Mouse (Mus musculus): ENCODE measurements around the gene Fam222b. TPM values are rescaled to one million over a fixed set of nuclear protein-coding genes. Genes with fewer than 3 reads are reported as not detected.
"Not testable (repeated sequence)": the region's sequence is repeated elsewhere in the genome, so short reads cannot be mapped to it uniquely, and the experiment has no call there.

Gene Fam222b
- 15.1 and 15.7 TPM in 2 replicates for polyA plus RNA-seq (2016; fragmentation: Nextera tagmentation; extraction: Ambion mirVana)

GRCm38 (mm10) chr11:78094504-78095143 is at the start of gene Fam222b:
Gene Fam222b (plus strand): TSS chr11:78094660.
- Histone ChIP-seq H3K9ac (peak within 1 kb of the TSS; percentile 79), H3K27ac (peak within 1 kb of the TSS; percentile 73), H3K36me3 (no peaks in the 10 kb centered on the region), H3K4me2 (replicated peaks) (peak within 1 kb of the TSS; percentile 77), H3K9me3 (no peaks in the 10 kb centered on the region), H3K4me1 (peaks cover 21% of the 10 kb centered on the region), H3K27me3 (no peaks in the 10 kb centered on the region), H3K4me3 (peak within 1 kb of the TSS; percentile 71)
- under 1% methylated on average over 38 of the region's 38 CpGs for WGBS
- peak; percentile 81 for ATAC-seq (ENCODE audit: insufficient number of reproducible peaks, insufficient read depth, low FRiP score, low TSS enrichment)

DNA sequence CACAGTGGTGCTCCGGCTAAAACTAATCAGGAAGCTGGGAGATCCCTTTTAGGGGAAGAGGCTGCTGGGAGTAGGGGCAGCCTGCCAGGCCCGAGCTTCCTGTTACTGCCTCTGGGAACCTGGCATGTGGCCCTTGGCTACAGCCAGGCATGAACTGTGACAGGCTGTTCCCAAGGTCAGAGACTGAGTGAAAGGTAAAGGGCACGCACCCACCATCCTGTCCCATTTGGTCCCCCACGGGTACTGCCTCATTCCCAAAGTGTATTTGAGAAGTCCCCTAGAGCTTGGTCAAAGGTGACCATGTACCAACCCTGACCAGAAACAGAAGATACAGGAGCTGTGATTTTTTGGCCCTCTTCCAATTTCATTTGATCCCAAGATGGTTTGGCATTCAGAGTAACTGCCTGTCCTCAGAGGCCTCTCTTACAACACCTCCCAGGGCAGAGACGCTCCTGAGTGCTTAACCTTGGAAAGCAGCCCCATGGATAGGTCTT is 49.7 kb upstream of the Fam222b start:
- H3K4me1 ChIP-seq: 0 out of 2 replicates have a peak, but pooled peaks cover 5% of the 10 kb centered on the region
- 0 out of 2 replicates have a peak, but pooled peaks cover 6% of the 10 kb centered on the region for H3K36me3 ChIP-seq
- WGBS: 78% methylated on average over 5 of the region's 5 CpGs

DNA sequence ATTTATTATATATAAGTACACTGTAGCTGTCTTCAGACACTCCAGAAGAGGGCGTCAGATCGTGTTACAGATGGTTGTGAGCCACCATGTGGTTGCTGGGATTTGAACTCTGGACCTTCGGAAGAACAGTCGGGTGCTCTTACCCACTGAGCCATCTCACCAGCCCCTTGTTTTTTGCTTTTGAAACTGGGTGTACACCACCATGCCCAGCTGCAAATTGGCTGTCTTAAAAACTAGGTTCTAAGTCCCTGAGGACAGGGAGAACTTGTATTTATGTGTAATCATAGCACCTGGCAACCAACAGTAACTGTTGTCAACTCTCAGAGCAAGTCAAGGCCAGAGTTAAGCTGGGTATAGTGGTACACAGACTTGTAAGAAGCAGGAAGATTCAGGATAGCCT is 45.8 kb upstream of the Fam222b start:
- not testable (repeated sequence) for H3K9ac ChIP-seq; H3K27ac ChIP-seq; H3K4me3 ChIP-seq; ATAC-seq (ENCODE audit: insufficient number of reproducible peaks, insufficient read depth, low FRiP score, low TSS enrichment); H3K9me3 ChIP-seq; H3K4me2 ChIP-seq (replicated peaks); H3K4me1 ChIP-seq; H3K27me3 ChIP-seq
- H3K36me3 ChIP-seq: peaks cover 14% of the 10 kb centered on the region
- WGBS: 93% methylated on average over 4 of the region's 4 CpGs

More for the DNA sequence above, 49.7 kb upstream of the Fam222b start:
- no peaks in the 10 kb centered on the region for H3K9me3 ChIP-seq
- H3K27ac ChIP-seq: no peak overlapping the region
- no peaks in the 10 kb centered on the region for H3K27me3 ChIP-seq
- H3K9ac ChIP-seq: no peak overlapping the region
- H3K4me2 ChIP-seq (replicated peaks): no peak overlapping the region
- ATAC-seq (ENCODE audit: insufficient number of reproducible peaks, insufficient read depth, low FRiP score, low TSS enrichment): no peak
- no peak overlapping the region for H3K4me3 ChIP-seq

DNA sequence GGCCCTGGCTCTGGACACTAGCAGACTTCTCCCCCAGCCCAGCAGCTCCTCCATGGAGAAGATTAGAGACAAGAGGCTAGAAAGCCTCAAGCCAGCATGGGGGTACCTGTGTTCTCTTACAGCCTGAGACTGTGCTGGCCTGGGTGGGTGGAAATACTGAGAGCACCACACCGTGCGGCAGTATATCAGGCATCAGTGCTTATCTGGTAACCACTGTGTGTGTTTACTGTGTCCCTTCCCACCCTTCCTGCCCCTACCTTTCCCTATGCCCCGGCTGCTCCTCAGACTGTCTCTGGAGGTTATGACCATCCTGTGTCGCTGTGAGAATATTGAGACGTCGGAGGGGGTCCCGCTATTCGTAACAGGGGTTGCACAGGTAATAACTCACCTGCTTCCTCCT is 41.4 kb upstream of the Fam222b start:
- Histone ChIP-seq H3K4me3 (no peak overlapping the region), H3K27ac (no peak overlapping the region), H3K9ac (no peak overlapping the region), H3K4me1 (no peaks in the 10 kb centered on the region), H3K4me2 (replicated peaks) (no peak overlapping the region), H3K36me3 (peaks cover 52% of the 10 kb centered on the region), H3K27me3 (no peaks in the 10 kb centered on the region), H3K9me3 (no peaks in the 10 kb centered on the region)
- no peak for ATAC-seq (ENCODE audit: insufficient number of reproducible peaks, insufficient read depth, low FRiP score, low TSS enrichment)
- 95% methylated on average over 8 of the region's 8 CpGs for WGBS

GRCm38 (mm10) chr11:78056946-78057345 is 37.5 kb upstream of the Fam222b start:
- no peak overlapping the region for H3K4me2 ChIP-seq (replicated peaks)
- no peaks in the 10 kb centered on the region for H3K9me3 ChIP-seq
- H3K4me1 ChIP-seq: no peaks in the 10 kb centered on the region
- H3K36me3 ChIP-seq: peaks cover 60% of the 10 kb centered on the region
- WGBS: 83% methylated on average over 8 of the region's 8 CpGs
- H3K4me3 ChIP-seq: no peak overlapping the region
- ATAC-seq (ENCODE audit: insufficient number of reproducible peaks, insufficient read depth, low FRiP score, low TSS enrichment): no peak
- H3K27ac ChIP-seq: no peak overlapping the region
- H3K9ac ChIP-seq: no peak overlapping the region
- H3K27me3 ChIP-seq: no peaks in the 10 kb centered on the region

DNA sequence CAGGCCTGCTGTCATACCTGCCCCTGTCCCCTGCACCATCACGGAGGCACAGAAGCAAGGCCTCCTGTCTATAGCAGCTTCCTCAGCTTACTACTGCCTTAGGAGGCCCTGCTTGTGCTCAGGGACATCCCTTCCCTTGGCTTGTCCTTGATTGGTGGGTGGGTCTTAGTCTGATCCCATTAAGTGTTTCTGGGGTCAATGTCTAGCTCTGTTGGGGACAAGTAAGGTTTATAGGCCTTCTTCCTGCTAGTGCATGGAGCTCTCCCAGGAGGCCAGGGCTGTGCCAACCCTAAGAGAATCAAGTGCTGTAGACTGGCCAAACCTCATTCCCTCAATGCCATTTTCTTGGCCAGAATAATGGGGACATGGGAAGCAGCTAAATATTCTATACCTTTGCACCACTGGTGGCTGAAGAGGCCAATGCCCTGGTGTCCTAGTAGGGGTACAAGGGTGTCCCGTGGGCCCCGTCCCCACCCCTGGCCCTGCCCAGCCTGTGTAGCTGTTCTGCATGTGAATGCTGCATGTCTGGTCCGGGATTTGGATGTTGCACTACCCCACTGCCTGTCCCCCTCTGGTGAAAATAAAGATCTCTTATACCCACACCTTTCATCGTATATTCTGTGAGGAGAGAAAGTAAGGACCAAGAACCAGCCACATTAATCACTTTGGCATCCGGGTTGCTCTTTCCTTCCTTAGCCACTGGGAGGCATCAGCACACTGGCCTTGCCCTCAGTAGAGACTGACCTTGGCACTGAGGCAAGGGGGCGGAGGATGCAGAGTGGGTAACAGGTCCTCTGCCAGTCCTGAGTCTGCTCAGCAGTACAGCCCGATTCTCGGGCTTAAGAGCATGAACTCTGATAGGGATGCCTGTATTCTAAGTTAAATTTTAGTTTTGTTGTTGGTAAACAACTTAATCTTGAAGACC is 34.4 kb upstream of the Fam222b start:
- H3K9ac ChIP-seq: no peak overlapping the region
- no peak for ATAC-seq (ENCODE audit: insufficient number of reproducible peaks, insufficient read depth, low FRiP score, low TSS enrichment)
- no peaks in the 10 kb centered on the region for H3K27me3 ChIP-seq
- WGBS: 57% methylated on average over 9 of the region's 9 CpGs
- no peak overlapping the region for H3K4me3 ChIP-seq
- no peak overlapping the region for H3K27ac ChIP-seq
- peaks cover 44% of the 10 kb centered on the region for H3K36me3 ChIP-seq
- H3K9me3 ChIP-seq: no peaks in the 10 kb centered on the region
- no peaks in the 10 kb centered on the region for H3K4me1 ChIP-seq
- H3K4me2 ChIP-seq (replicated peaks): no peak overlapping the region

DNA sequence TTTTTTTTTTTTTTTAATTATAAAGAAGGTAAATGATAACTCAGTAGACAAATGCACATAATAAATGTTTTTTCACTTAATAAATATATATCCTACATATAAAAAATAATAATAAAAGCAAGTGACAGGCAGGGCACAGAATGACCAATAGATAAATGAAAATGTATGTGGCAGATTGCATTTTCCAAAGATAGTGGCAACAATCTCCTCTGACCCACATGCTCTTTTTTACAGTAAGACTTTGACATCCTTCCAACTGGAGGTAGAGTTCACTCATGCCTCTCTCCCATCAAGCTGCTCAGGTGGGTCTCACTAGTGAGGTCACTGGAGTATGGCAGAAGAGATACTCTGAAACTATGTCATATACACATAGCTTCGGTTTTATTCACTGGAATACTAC is 31.9 kb upstream of the Fam222b start:
- H3K27me3 ChIP-seq: no peaks in the 10 kb centered on the region
- no peaks in the 10 kb centered on the region for H3K9me3 ChIP-seq
- no peaks in the 10 kb centered on the region for H3K4me1 ChIP-seq
- 89% methylated on average over 1 of the region's 1 CpGs for WGBS
- ATAC-seq (ENCODE audit: insufficient number of reproducible peaks, insufficient read depth, low FRiP score, low TSS enrichment): no peak
- H3K36me3 ChIP-seq: peaks cover 25% of the 10 kb centered on the region
- no peak overlapping the region for H3K4me2 ChIP-seq (replicated peaks)
- H3K27ac ChIP-seq: no peak overlapping the region
- H3K4me3 ChIP-seq: no peak overlapping the region
- no peak overlapping the region for H3K9ac ChIP-seq

DNA sequence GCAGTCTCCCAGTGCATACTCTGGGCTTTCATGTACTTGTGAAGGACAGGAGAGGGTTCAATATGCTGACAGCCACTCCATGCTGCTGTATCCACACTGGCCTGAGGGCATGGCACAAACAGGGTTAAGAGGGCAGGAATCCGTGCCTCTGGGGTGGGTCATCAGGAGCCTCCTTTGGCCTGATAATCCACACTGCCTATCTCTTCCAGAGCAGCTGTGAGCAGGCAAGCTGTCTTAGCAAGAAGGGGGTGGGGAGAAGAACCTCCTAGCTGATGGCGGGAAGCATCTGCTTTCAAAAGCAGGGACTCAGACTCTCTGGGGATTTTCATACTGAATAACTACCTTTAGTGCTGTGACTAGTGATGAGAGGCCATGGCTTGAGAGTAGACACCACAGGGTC is 28.6 kb upstream of the Fam222b start:
- Histone ChIP-seq H3K36me3 (no peaks in the 10 kb centered on the region), H3K4me2 (replicated peaks) (no peak overlapping the region), H3K4me3 (no peak overlapping the region), H3K9me3 (no peaks in the 10 kb centered on the region), H3K27me3 (no peaks in the 10 kb centered on the region), H3K27ac (no peak overlapping the region), H3K9ac (no peak overlapping the region), H3K4me1 (no peaks in the 10 kb centered on the region)
- WGBS: 40% methylated on average over 2 of the region's 2 CpGs
- ATAC-seq (ENCODE audit: insufficient number of reproducible peaks, insufficient read depth, low FRiP score, low TSS enrichment): no peak

DNA sequence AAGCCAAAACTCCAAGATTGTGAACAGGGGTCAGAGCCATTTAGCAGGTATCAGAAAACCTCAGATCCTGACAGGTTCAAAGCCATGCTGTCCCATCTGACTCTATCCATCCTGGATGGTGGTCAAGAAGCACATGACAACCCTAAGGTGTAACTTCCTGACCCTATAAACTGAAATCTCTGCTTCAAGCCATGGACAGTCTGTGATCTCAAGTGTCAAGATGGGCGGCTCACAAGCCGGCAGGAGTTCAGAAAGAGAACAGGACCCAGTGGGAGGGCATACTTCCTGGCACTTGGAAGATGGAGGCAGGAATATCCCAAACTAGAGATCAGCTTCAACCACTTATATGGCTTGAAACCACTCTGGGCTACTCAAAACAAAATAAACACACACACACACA is 27.8 kb upstream of the Fam222b start:
- no peak for ATAC-seq (ENCODE audit: insufficient number of reproducible peaks, insufficient read depth, low FRiP score, low TSS enrichment)
- whole genome bisulfite sequencing: 54% methylated on average over 2 of the region's 2 CpGs
- H3K4me1 ChIP-seq: no peaks in the 10 kb centered on the region

GRCm38 (mm10) chr11:78067566-78067965 is 26.9 kb upstream of the Fam222b start:
- H3K27ac ChIP-seq: no peak overlapping the region
- no peaks in the 10 kb centered on the region for H3K27me3 ChIP-seq
- no peak overlapping the region for H3K4me2 ChIP-seq (replicated peaks)
- peaks cover 10% of the 10 kb centered on the region for H3K36me3 ChIP-seq
- H3K9ac ChIP-seq: no peak overlapping the region
- ATAC-seq (ENCODE audit: insufficient number of reproducible peaks, insufficient read depth, low FRiP score, low TSS enrichment): no peak
- WGBS: 67% methylated on average over 5 of the region's 5 CpGs
- no peak overlapping the region for H3K4me3 ChIP-seq
- H3K4me1 ChIP-seq: no peaks in the 10 kb centered on the region
- no peaks in the 10 kb centered on the region for H3K9me3 ChIP-seq

More for the DNA sequence above, 27.8 kb upstream of the Fam222b start:
- Histone ChIP-seq H3K27me3 (no peaks in the 10 kb centered on the region), H3K9me3 (no peaks in the 10 kb centered on the region), H3K36me3 (0 out of 2 replicates have a peak, but pooled peaks cover under 1% of the 10 kb centered on the region), H3K9ac (no peak overlapping the region), H3K4me2 (replicated peaks) (no peak overlapping the region), H3K27ac (no peak overlapping the region), H3K4me3 (no peak overlapping the region)

- no peak for ATAC-seq (ENCODE audit: insufficient number of reproducible peaks, insufficient read depth, low FRiP score, low TSS enrichment)
- 74% methylated on average over 5 of the region's 5 CpGs for WGBS
- no peaks in the 10 kb centered on the region for H3K27me3 ChIP-seq
These were observed 25.3 kb upstream of the Fam222b start for GRCm38 (mm10) chr11:78069130-78069529.

GRCm38 (mm10) chr11:78069646-78070045 is 24.8 kb upstream of the Fam222b start:
- no peak overlapping the region for H3K27ac ChIP-seq
- no peak overlapping the region for H3K9ac ChIP-seq
- no peaks in the 10 kb centered on the region for H3K27me3 ChIP-seq
- ATAC-seq (ENCODE audit: insufficient number of reproducible peaks, insufficient read depth, low FRiP score, low TSS enrichment): no peak
- H3K4me3 ChIP-seq: no peak overlapping the region
- no peak overlapping the region for H3K4me2 ChIP-seq (replicated peaks)
- WGBS: 82% methylated on average over 6 of the region's 6 CpGs
- peaks cover 28% of the 10 kb centered on the region for H3K36me3 ChIP-seq
- H3K4me1 ChIP-seq: no peaks in the 10 kb centered on the region
- no peaks in the 10 kb centered on the region for H3K9me3 ChIP-seq

More at GRCm38 (mm10) chr11:78069130-78069529, 25.3 kb upstream of the Fam222b start:
- peaks cover 23% of the 10 kb centered on the region for H3K36me3 ChIP-seq
- no peaks in the 10 kb centered on the region for H3K9me3 ChIP-seq
- H3K4me2 ChIP-seq (replicated peaks): no peak overlapping the region
- no peaks in the 10 kb centered on the region for H3K4me1 ChIP-seq
- H3K27ac ChIP-seq: no peak overlapping the region
- H3K9ac ChIP-seq: no peak overlapping the region
- no peak overlapping the region for H3K4me3 ChIP-seq

Data from embryonic facial prominence, embryonic 12.5 days (tissue).